Mouse (Mus musculus): ENCODE data around the gene Pclo. TPM values are rescaled to one million over a fixed set of nuclear protein-coding genes. Genes with fewer than 3 reads are reported as not detected.

The Pclo gene
- total and polyA plus RNA-seq, 2 experiments from 2014 or later = 8.8 to 38.8 TPM

GRCm38 (mm10) chr5:14527796-14528195 is 13.1 kb downstream of the Pclo start:
- H3K9me3 ChIP-seq (ENCODE audit: low read length) = no peaks in the 10 kb centered on the region
- H3K9ac ChIP-seq = no peak overlapping the region
- no peak for ATAC-seq
- no peak overlapping the region for H3K4me2 ChIP-seq (ENCODE audit: low read depth)
- no peak for TF ChIP-seq CTCF (IDR thresholded peaks at IDR 0.05; ENCODE audit: low read depth)
- no peaks in the 10 kb centered on the region for H3K27me3 ChIP-seq (ENCODE audit: insufficient read depth, low read length)
- H3K4me3 ChIP-seq (ENCODE audit: low read depth, low read length) = no peak overlapping the region
- no peak for DNase-seq
- 45% methylated on average over 1 of the region's 1 CpGs for WGBS
- no peaks in the 10 kb centered on the region for H3K4me1 ChIP-seq (ENCODE audit: insufficient read depth)
- no peaks in the 10 kb centered on the region for H3K36me3 ChIP-seq (ENCODE audit: insufficient read depth)
- no peak overlapping the region for H3K27ac ChIP-seq (ENCODE audit: low read depth, low read length)

- H3K4me3 ChIP-seq (ENCODE audit: low read depth, low read length) = no peak overlapping the region
- H3K9ac ChIP-seq = no peak overlapping the region
- no peaks in the 10 kb centered on the region for H3K27me3 ChIP-seq (ENCODE audit: insufficient read depth, low read length)
- no peaks in the 10 kb centered on the region for H3K9me3 ChIP-seq (ENCODE audit: low read length)
- no peaks in the 10 kb centered on the region for H3K36me3 ChIP-seq (ENCODE audit: insufficient read depth)
- no peak for DNase-seq
- no peak overlapping the region for H3K27ac ChIP-seq (ENCODE audit: low read depth, low read length)
- H3K4me2 ChIP-seq (ENCODE audit: low read depth) = no peak overlapping the region
- H3K4me1 ChIP-seq (ENCODE audit: insufficient read depth) = no peaks in the 10 kb centered on the region
- 87% methylated on average over 2 of the region's 2 CpGs for WGBS
- ATAC-seq = no peak
- no peak for TF ChIP-seq CTCF (IDR thresholded peaks at IDR 0.05; ENCODE audit: low read depth)
Measured at GRCm38 (mm10) chr5:14531906-14532305, 17.2 kb downstream of the Pclo start.

- no peak for TF ChIP-seq CTCF (IDR thresholded peaks at IDR 0.05; ENCODE audit: low read depth)
- DNase-seq (no peak), ATAC-seq (no peak)
- Histone ChIP-seq H3K27me3 (ENCODE audit: insufficient read depth, low read length) (no peaks in the 10 kb centered on the region), H3K4me3 (ENCODE audit: low read depth, low read length) (no peak overlapping the region), H3K4me1 (ENCODE audit: insufficient read depth) (no peaks in the 10 kb centered on the region), H3K4me2 (ENCODE audit: low read depth) (no peak overlapping the region), H3K9me3 (ENCODE audit: low read length) (no peaks in the 10 kb centered on the region), H3K36me3 (ENCODE audit: insufficient read depth) (peaks cover 9% of the 10 kb centered on the region), H3K27ac (ENCODE audit: low read depth, low read length) (no peak overlapping the region), H3K9ac (no peak overlapping the region)
- WGBS = 73% methylated on average over 6 of the region's 6 CpGs
Measured at GRCm38 (mm10) chr5:14539346-14539745, 24.6 kb downstream of the Pclo start.

GRCm38 (mm10) chr5:14539961-14540627 is 25.4 kb downstream of the Pclo start:
- TF ChIP-seq CTCF (IDR thresholded peaks at IDR 0.05; ENCODE audit: low read depth) = no peak
- no peaks in the 10 kb centered on the region for H3K27me3 ChIP-seq (ENCODE audit: insufficient read depth, low read length)
- no peak overlapping the region for H3K9ac ChIP-seq
- H3K4me3 ChIP-seq (ENCODE audit: low read depth, low read length) = no peak overlapping the region
- H3K4me1 ChIP-seq (ENCODE audit: insufficient read depth) = no peaks in the 10 kb centered on the region
- H3K9me3 ChIP-seq (ENCODE audit: low read length) = no peaks in the 10 kb centered on the region
- no peak overlapping the region for H3K4me2 ChIP-seq (ENCODE audit: low read depth)
- H3K36me3 ChIP-seq (ENCODE audit: insufficient read depth) = peaks cover 9% of the 10 kb centered on the region
- WGBS = 83% methylated on average over 13 of the region's 13 CpGs
- no peak overlapping the region for H3K27ac ChIP-seq (ENCODE audit: low read depth, low read length)
- DNase-seq = no peak
- no peak for ATAC-seq

GRCm38 (mm10) chr5:14575626-14576025 is 60.9 kb downstream of the Pclo start:
- H3K9ac ChIP-seq = no peak overlapping the region
- H3K4me2 ChIP-seq (ENCODE audit: low read depth) = no peak overlapping the region
- H3K27ac ChIP-seq (ENCODE audit: low read depth, low read length) = no peak overlapping the region
- no peak overlapping the region for H3K4me3 ChIP-seq (ENCODE audit: low read depth, low read length)
- no peaks in the 10 kb centered on the region for H3K36me3 ChIP-seq (ENCODE audit: insufficient read depth)
- DNase-seq = no peak
- H3K9me3 ChIP-seq (ENCODE audit: low read length) = no peaks in the 10 kb centered on the region
- no peak for ATAC-seq
- no peaks in the 10 kb centered on the region for H3K27me3 ChIP-seq (ENCODE audit: insufficient read depth, low read length)
- 96% methylated on average over 3 of the region's 3 CpGs for WGBS
- no peak for TF ChIP-seq CTCF (IDR thresholded peaks at IDR 0.05; ENCODE audit: low read depth)
- H3K4me1 ChIP-seq (ENCODE audit: insufficient read depth) = no peaks in the 10 kb centered on the region

- 72% methylated on average over 3 of the region's 3 CpGs for WGBS
- ATAC-seq (peak; percentile 16; the same call in 1 of the 2 replicates), DNase-seq (no peak)
Measured at GRCm38 (mm10) chr5:14591479-14591878, 76.8 kb downstream of the Pclo start.

GRCm38 (mm10) chr5:14595426-14596013 is 80.8 kb downstream of the Pclo start:
- no peaks in the 10 kb centered on the region for H3K4me1 ChIP-seq (ENCODE audit: insufficient read depth)
- DNase-seq (no peak), ATAC-seq (no peak)
- no peak overlapping the region for H3K4me2 ChIP-seq (ENCODE audit: low read depth)
- WGBS = 26% methylated on average over 2 of the region's 2 CpGs
- TF ChIP-seq CTCF (IDR thresholded peaks at IDR 0.05; ENCODE audit: low read depth) = no peak
- no peak overlapping the region for H3K27ac ChIP-seq (ENCODE audit: low read depth, low read length)
- H3K9ac ChIP-seq = no peak overlapping the region
- H3K4me3 ChIP-seq (ENCODE audit: low read depth, low read length) = no peak overlapping the region
- no peaks in the 10 kb centered on the region for H3K36me3 ChIP-seq (ENCODE audit: insufficient read depth)
- H3K9me3 ChIP-seq (ENCODE audit: low read length) = no peaks in the 10 kb centered on the region
- H3K27me3 ChIP-seq (ENCODE audit: insufficient read depth, low read length) = no peaks in the 10 kb centered on the region

More at GRCm38 (mm10) chr5:14591479-14591878, 76.8 kb downstream of the Pclo start:
- no peaks in the 10 kb centered on the region for H3K27me3 ChIP-seq (ENCODE audit: insufficient read depth, low read length)
- no peak overlapping the region for H3K4me2 ChIP-seq (ENCODE audit: low read depth)
- H3K4me1 ChIP-seq (ENCODE audit: insufficient read depth) = no peaks in the 10 kb centered on the region
- no peak overlapping the region for H3K9ac ChIP-seq
- no peaks in the 10 kb centered on the region for H3K36me3 ChIP-seq (ENCODE audit: insufficient read depth)
- no peaks in the 10 kb centered on the region for H3K9me3 ChIP-seq (ENCODE audit: low read length)
- TF ChIP-seq CTCF (IDR thresholded peaks at IDR 0.05; ENCODE audit: low read depth) = no peak
- H3K4me3 ChIP-seq (ENCODE audit: low read depth, low read length) = no peak overlapping the region
- H3K27ac ChIP-seq (ENCODE audit: low read depth, low read length) = no peak overlapping the region
